Mouse (Mus musculus) liver, embryonic 12.5 days (tissue): ENCODE data around the gene Hfe. TPM values are rescaled to one million over a fixed set of nuclear protein-coding genes. Genes with fewer than 3 reads are reported as not detected.
"Not testable (repeated sequence)": the region's sequence is repeated elsewhere in the genome, so short reads cannot be mapped to it uniquely, and the experiment has no call there.

Source experiments
- ATAC-seq: fragments of 200-750 bp; cut with Nextera tagmentation; 2 replicates; pipeline ENCODE4 v1.8.0; 2017; ENCODE audit warnings: moderate number of reproducible peaks, mild to moderate bottlenecking, moderate library complexity
- H3K27ac ChIP-seq: fragments of 300-500 bp; sonication (generic); 2 replicates; pipeline ENCODE4 v1.5.1; 2016; ENCODE audit warnings: mild to moderate bottlenecking
- H3K27me3 ChIP-seq: fragments of 300-500 bp; sonication (generic); replicated peaks from 2 replicates; pipeline ENCODE4 v1.6.1; 2016; ENCODE audit warnings: mild to moderate bottlenecking, moderate library complexity
- H3K36me3 ChIP-seq: fragments of 300-500 bp; sonication (generic); 2 replicates; pipeline ENCODE4 v1.6.1; 2016; ENCODE audit warnings: mild to moderate bottlenecking, moderate library complexity
- H3K4me1 ChIP-seq: fragments of 300-500 bp; sonication (generic); 2 replicates; pipeline ENCODE4 v1.6.1; 2016
- H3K4me2 ChIP-seq: fragments of 300-500 bp; sonication (generic); 2 replicates; pipeline ENCODE4 v1.6.1; 2016; ENCODE audit warnings: mild to moderate bottlenecking, moderate library complexity
- H3K4me3 ChIP-seq: fragments of 300-500 bp; sonication (generic); 2 replicates; pipeline ENCODE4 v1.5.1; 2016; ENCODE audit warnings: mild to moderate bottlenecking, moderate library complexity
- H3K9ac ChIP-seq: fragments of 300-500 bp; sonication (generic); 2 replicates; pipeline ENCODE4 v1.6.1; 2016; ENCODE audit warnings: mild to moderate bottlenecking, moderate library complexity
- H3K9me3 ChIP-seq: fragments of 300-500 bp; sonication (generic); replicated peaks from 2 replicates; pipeline ENCODE4 v1.6.1; 2016; ENCODE audit warnings: mild to moderate bottlenecking, moderate library complexity
- WGBS: fragments of 180-500 bp; shearing (Covaris S2); methylation state at CpG from one replicate; pipeline ENCODE4 v1.1.7; 2016; ENCODE audit not compliant: insufficient replicate concordance; 5-methylcytosine and 5-hydroxymethylcytosine counted together
- polyA plus RNA-seq: library from polyadenylated mRNA; unstranded; fragments of >200 nt; fragmentation: Nextera tagmentation; extraction: Ambion mirVana; gene quantifications from 2 replicates; pipeline ENCODE4 v1.2.1, GENCODE M21; 2016

Gene Hfe
- polyA plus RNA-seq, 1 experiment from 2014 or later = 5.7 TPM

DNA sequence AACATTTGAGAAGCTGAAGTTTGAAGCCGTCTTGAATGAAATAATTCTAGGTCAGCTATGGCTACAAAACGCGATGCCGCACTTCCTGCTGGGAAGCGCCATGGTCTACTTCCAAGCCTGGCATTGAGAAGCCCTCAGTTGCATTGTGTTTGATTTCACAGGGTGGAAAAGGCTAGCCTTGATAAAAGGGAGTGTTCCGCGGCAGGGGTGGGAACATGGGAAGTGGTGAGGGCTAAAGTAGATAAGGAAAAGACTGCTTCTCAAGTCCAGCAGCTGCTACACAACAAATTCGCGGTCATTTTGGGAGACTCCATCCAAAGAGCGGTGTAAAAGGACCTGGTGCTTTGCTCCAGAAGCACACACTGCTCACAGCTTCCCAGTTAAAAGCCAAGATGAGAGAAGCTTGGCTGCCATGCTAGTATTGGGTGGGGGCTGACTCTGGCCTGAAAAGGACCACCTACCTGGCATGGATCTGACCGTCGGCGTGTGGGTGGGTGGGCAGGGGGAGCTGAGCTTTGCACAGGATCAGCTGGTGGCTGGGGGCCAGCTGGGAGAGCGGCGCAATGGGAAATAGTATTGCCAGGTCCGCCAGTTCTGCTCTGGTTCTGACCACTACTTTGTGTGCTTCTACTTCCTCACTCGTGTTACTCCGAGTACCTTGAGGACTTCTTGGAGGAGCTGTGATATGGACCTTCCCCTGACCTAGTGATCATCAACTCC is 18.0 kb upstream of the Hfe start:
- Histone ChIP-seq H3K27ac (0 out of 2 replicates have a peak overlapping the region, but pooled peaks have one; percentile 65), H3K27me3 (0 out of 2 replicates have a peak, but pooled peaks cover 2% of the 10 kb centered on the region), H3K9ac (peak overlapping the region; percentile 40; the same call in 1 of the 2 replicates), H3K4me2 (peak overlapping the region; percentile 40), H3K4me3 (no peak overlapping the region), H3K4me1 (peaks cover 58% of the 10 kb centered on the region), H3K9me3 (no peaks in the 10 kb centered on the region), H3K36me3 (no peaks in the 10 kb centered on the region)
- 46% methylated on average over 18 of the region's 18 CpGs for WGBS
- 0 out of 2 replicates have a peak, but pooled peaks have one; percentile 36 for ATAC-seq

DNA sequence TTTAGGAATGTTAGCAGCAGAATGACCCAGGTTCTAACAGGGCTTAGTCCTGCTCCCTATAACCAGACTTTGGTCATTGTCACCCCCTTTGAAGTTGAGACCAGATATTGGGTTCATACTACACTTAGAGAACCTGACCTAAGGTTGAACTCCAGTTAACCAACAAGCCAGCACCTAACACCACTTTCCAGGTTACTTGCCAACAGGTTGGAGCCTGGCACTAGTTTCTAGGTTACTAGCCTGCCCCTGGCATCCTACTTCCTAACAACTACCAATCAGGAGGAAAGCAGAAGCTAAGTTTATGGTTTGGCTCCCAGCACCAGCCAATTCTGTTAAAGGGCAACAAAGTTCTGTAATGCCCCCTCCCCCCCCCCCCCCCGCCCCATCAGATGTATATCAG is 14.6 kb upstream of the Hfe start:
- Histone ChIP-seq H3K9me3 (no peaks in the 10 kb centered on the region), H3K27me3 (0 out of 2 replicates have a peak, but pooled peaks cover 2% of the 10 kb centered on the region), H3K27ac (0 out of 2 replicates have a peak overlapping the region, but pooled peaks have one; percentile 25), H3K36me3 (no peaks in the 10 kb centered on the region), H3K9ac (no peak overlapping the region), H3K4me3 (no peak overlapping the region), H3K4me1 (peaks cover 60% of the 10 kb centered on the region), H3K4me2 (no peak overlapping the region)
- no peak for ATAC-seq
- WGBS = no CpG with 5 or more reads among the region's 1 CpGs

DNA sequence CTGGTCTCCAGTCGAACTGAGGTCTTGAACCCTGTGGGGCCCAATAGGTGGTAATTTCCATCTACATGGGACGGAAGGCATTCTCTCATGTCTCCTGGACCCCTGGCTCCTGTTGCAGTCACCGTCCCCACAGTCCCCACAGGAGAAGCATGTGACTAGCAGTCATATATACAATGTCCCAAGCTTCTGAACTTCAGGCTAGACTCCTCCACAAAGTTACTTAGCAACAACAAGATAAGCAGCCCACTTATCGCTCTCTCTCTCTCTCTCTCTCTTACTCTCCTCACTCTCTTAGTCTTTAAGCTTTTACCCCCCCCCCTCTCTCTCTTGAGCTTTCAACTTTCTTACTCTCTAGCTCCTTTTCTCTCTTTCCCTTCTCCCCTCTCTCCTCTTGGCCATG is 13.6 kb upstream of the Hfe start:
- H3K36me3 ChIP-seq = no peaks in the 10 kb centered on the region
- peaks cover 53% of the 10 kb centered on the region for H3K4me1 ChIP-seq
- no peak overlapping the region for H3K27ac ChIP-seq
- H3K4me3 ChIP-seq = no peak overlapping the region
- 44% methylated on average over 4 of the region's 4 CpGs for WGBS
- H3K9ac ChIP-seq = peak overlapping the region; percentile 31; the same call in 1 of the 2 replicates
- peak overlapping the region; percentile 27; the same call in 1 of the 2 replicates for H3K4me2 ChIP-seq
- H3K9me3 ChIP-seq = no peaks in the 10 kb centered on the region
- ATAC-seq = 0 out of 2 replicates have a peak, but pooled peaks have one; percentile 30
- 0 out of 2 replicates have a peak, but pooled peaks cover 2% of the 10 kb centered on the region for H3K27me3 ChIP-seq

DNA sequence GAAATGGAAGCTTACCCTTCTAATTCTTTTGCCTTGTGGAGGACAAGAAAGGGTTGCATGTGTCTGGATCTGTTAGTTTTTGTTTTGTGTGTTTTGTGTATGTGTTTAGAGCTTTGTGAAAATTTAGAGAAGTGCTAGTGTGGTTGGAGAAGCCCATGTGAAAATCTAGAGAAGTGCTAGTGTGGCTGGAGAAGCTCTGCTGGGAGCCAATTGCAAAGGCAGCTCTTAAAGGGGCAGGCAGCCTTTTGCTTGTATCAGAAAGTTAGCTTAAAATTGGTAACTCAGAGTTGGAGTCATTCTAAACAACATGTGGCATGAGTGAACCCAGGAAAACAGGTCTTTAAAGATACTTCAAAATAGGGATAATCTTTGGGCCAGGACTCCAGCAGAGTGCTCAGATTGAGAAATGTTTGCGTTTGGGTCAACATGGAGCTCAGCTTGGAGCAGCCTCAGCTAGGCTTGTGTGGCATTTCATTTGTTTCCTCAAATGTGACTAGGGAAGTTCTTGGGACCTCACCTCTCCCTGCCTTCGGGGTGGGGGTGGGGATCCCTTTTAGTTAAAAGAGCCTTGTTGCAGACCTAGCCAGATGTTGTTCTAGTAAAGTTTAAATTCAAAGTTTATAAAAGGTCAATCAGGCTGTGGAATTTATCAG is 7.1 kb upstream of the Hfe start:
- 0 out of 2 replicates have a peak overlapping the region, but pooled peaks have one; percentile 20 for H3K27ac ChIP-seq
- not testable (repeated sequence) for H3K36me3 ChIP-seq, H3K9ac ChIP-seq, H3K4me2 ChIP-seq, ATAC-seq, H3K9me3 ChIP-seq, H3K27me3 ChIP-seq, H3K4me3 ChIP-seq, H3K4me1 ChIP-seq
- 12% methylated on average over 2 of the region's 2 CpGs for WGBS

DNA sequence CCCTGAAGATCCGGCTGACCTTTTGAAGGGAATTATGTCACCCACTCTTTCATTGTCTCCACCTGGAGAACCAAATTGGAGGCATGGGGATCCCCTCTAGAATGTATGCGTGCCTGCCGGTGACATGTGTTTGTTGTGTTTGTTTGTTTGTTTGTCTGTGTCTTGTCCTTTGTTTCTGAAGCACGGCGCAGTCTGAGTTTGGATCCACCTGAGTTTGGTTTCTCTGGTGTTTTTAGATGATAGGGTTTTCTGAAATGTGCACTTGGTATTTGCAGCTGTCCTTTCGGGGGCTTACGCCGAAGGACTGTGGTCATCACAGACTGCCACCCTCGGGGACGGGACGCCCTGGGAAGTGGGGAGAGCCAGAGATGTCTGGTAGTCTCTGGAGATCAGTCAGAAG is 6.5 kb upstream of the Hfe start:
- no peak overlapping the region for H3K4me2 ChIP-seq
- H3K27me3 ChIP-seq = no peaks in the 10 kb centered on the region; the same call in 1 of the 2 replicates

DNA sequence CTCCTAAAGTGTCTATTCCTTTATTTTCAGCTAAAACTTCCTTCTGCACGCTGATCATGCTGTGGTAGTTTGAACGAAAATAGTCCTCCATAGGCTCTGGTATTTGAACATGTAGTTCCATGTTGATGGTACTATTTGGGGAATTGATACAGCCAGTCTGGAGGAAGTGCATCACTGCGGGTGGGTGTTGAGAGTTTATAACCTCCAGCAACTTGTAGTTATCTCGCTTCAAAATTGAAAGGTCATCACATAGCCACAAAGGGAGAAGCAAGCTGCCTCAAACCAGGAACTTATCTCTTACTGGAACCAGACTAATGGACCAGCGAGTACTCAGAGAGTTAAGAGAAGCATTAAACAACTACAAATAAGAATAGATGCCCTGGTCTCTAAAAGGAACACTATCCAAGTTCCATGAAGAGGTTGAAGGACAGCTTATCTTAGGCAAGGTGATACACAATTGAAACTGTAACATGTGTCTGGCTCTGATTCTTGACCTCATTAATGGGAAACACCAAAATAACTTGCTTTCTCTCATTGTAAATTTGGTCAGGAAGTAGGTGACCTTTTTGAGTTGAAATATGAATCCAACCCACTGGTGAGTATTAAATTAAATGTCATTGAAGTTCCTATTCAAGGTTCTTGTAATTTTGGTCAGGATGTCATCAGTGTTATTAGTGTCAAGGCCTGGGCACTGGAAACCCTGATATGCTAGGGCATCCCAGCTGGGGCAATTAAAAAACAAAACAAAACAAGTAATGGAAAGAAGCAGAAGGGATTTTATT is 5.8 kb upstream of the Hfe start:
- Histone ChIP-seq H3K36me3 (no peaks in the 10 kb centered on the region), H3K27ac (no peak overlapping the region), H3K27me3 (peaks cover 2% of the 10 kb centered on the region), H3K4me2 (no peak overlapping the region), H3K9me3 (no peaks in the 10 kb centered on the region), H3K4me3 (no peak overlapping the region), H3K9ac (no peak overlapping the region), H3K4me1 (0 out of 2 replicates have a peak, but pooled peaks cover 4% of the 10 kb centered on the region)
- WGBS = 27% methylated on average over 5 of the region's 5 CpGs
- ATAC-seq = no peak

More for the DNA sequence above, 6.5 kb upstream of the Hfe start:
- no peak overlapping the region for H3K9ac ChIP-seq
- 0 out of 2 replicates have a peak overlapping the region, but pooled peaks have one; percentile 20 for H3K27ac ChIP-seq
- 0 out of 2 replicates have a peak, but pooled peaks cover 3% of the 10 kb centered on the region for H3K4me1 ChIP-seq
- no peak overlapping the region for H3K4me3 ChIP-seq
- 44% methylated on average over 11 of the region's 11 CpGs for WGBS
- no peaks in the 10 kb centered on the region for H3K36me3 ChIP-seq
- no peaks in the 10 kb centered on the region for H3K9me3 ChIP-seq
- ATAC-seq = no peak

DNA sequence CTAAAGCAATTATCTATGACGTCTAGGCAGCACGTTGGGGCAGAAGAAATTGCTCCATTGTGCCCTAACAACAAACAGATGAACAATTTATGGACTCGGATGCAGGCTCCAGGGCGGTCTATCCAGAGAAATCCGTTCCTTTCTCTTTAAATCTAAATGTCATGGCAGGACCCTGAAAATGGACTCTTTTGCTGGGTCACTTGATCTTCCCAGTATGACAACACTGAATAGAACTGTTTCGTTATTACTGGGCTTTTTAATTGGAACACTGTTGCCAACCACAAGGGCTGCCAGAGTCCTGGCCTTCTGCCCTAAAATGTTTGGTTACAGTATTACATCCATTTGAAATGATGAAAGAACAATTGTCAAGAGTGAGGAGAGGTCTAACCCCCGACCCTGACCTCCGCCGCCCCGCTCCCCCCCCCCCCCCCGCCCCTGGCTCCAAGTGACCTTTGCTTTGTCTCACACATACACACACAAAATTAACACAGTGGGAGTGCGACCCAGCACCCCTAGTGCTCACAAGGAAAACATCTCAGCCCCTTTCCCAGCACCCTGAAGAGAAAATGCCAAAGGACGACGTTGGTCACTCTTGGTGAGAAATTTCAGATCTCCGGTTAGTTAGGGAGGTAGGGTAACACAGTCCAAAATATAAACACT is 810 bp downstream of the Hfe start:
- Histone ChIP-seq H3K9me3 (no peaks in the 10 kb centered on the region), H3K36me3 (no peaks in the 10 kb centered on the region), H3K9ac (peak overlapping the region; percentile 70), H3K27me3 (peaks cover 36% of the 10 kb centered on the region), H3K4me2 (peak overlapping the region; percentile 68), H3K4me1 (peaks cover 22% of the 10 kb centered on the region), H3K4me3 (peak overlapping the region; percentile 57), H3K27ac (peak overlapping the region; percentile 59)
- 0 out of 2 replicates have a peak, but pooled peaks have one; percentile 18 for ATAC-seq
- WGBS = 37% methylated on average over 15 of the region's 15 CpGs

DNA sequence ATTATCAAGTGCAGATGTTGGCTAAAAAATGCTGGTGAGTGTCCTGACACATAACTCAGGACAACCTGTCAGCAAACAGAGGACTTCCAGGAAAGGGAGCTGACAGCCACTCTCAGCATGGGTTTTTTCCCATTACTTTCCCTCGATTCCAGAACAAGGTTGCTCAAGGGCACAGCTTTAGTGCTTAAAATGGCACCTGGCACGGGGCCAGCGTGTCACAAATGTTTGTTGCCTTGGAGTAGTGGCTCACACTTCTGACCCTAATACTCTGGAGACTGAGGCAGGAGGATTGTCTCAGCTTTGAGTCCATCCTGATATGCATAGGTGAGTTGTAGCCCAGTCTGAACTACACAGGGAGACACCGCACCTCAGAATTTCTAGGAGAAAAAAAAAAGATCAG is 2.0 kb downstream of the Hfe start:
- H3K4me2 ChIP-seq = no peak overlapping the region
- H3K4me1 ChIP-seq = peaks cover 22% of the 10 kb centered on the region
- no peaks in the 10 kb centered on the region for H3K36me3 ChIP-seq
- no peak overlapping the region for H3K27ac ChIP-seq
- H3K9ac ChIP-seq = no peak overlapping the region
- H3K4me3 ChIP-seq = no peak overlapping the region
- no peaks in the 10 kb centered on the region for H3K9me3 ChIP-seq
- WGBS = 77% methylated on average over 4 of the region's 4 CpGs
- peaks cover 36% of the 10 kb centered on the region for H3K27me3 ChIP-seq
- ATAC-seq = no peak

DNA sequence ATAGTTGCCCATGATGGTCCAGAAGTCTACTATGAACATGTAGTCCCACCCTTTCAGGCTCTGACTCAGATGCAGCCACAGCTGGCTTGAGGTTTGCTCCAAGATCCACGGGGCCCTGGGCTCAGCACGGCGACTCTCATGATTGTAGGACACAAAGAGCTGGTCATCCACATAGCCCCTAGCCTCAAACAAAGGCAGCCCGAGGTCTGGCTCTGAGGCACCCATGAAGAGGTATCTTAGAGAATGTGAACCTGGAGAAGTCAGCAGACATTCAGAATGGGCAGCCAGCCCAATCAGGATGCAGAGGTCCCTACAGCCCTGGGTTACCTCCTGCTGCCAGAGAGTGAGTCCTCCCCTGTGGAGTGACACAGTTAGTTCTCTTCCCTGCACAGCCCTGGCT is 2.6 kb downstream of the Hfe start:
- H3K27ac ChIP-seq = no peak overlapping the region

DNA sequence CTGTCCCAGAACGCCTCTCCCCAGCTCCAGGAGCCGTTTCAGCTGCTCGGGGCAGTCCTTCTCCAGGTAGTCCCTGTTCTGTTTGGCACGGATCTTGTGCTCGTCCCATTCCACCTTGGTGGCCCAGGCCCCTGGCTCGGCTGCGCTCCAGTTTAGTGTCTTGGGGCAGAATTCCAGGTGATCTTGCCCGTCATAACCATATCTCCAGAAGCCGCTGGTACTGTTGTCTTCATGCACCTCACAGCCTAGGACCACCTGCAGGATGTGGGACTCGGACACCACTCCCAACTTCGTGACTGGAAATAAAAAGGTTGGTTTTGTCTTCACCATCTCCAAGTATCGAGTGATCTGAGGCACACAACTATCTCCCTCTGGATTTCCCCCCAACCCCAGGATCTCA is 3.9 kb downstream of the Hfe start:
- Histone ChIP-seq H3K27me3 (peaks cover 36% of the 10 kb centered on the region), H3K9me3 (no peaks in the 10 kb centered on the region), H3K36me3 (no peaks in the 10 kb centered on the region), H3K4me3 (no peak overlapping the region), H3K4me2 (no peak overlapping the region), H3K9ac (no peak overlapping the region), H3K4me1 (peaks cover 25% of the 10 kb centered on the region), H3K27ac (no peak overlapping the region)
- 78% methylated on average over 12 of the region's 12 CpGs for WGBS
- ATAC-seq = no peak

More for the DNA sequence above, 2.6 kb downstream of the Hfe start:
- no peak for ATAC-seq
- Histone ChIP-seq H3K9ac (no peak overlapping the region), H3K4me2 (no peak overlapping the region), H3K9me3 (no peaks in the 10 kb centered on the region), H3K36me3 (no peaks in the 10 kb centered on the region), H3K4me3 (no peak overlapping the region), H3K4me1 (peaks cover 24% of the 10 kb centered on the region), H3K27me3 (peaks cover 36% of the 10 kb centered on the region)
- 76% methylated on average over 4 of the region's 4 CpGs for WGBS

DNA sequence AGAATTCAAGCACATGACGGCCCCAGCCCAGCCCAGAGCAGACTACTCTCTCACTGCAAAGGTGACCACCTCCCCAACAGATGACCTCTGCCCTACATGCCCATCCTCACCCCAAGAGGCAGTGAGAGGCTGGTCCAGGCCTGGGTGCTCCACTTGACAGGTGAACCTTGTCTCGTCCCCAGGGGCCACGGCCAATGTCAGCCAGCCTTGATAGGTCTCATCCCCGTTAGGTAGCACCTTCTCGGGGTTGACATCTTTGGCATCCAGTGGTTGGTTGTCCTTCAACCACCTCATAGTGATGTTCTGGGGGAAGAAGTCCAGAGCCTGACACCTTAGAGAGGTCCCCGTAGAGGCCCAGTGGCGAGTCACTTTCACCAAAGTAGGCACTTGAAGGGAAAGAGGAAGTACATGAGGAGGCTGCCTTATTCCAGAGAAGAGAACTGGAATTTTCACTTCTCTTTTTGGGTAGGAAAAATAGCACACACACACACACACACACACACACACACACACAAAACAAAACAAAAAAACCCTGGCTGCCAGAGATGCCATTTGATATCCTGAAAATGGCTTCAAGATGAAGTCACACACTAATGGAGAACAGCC is 4.8 kb downstream of the Hfe start:
- peaks cover 26% of the 10 kb centered on the region for H3K4me1 ChIP-seq
- peaks cover 28% of the 10 kb centered on the region for H3K27me3 ChIP-seq
- no peak overlapping the region for H3K9ac ChIP-seq
- 72% methylated on average over 7 of the region's 7 CpGs for WGBS
- H3K4me3 ChIP-seq = no peak overlapping the region
- ATAC-seq = no peak
- H3K9me3 ChIP-seq = no peaks in the 10 kb centered on the region
- H3K27ac ChIP-seq = no peak overlapping the region
- H3K36me3 ChIP-seq = no peaks in the 10 kb centered on the region
- H3K4me2 ChIP-seq = no peak overlapping the region
